Mouse (Mus musculus) gastrocnemius, postnatal 25 days (tissue): ENCODE data around the gene Aggf1. TPM values are rescaled to one million over a fixed set of nuclear protein-coding genes. Genes with fewer than 3 reads are reported as not detected.

Experiments
- DNase-seq: peaks from one replicate; pipeline ENCODE4 v3.0.0; 2022
- total RNA-seq, 2 experiments: library from RNA; stranded (reverse); gene quantifications; 1 replicate in 1 of 2; 2 replicates in 1 of 2; pipeline ENCODE4 v1.2.3; 2021

Gene Aggf1
- total RNA-seq, 2 experiments from 2014 or later = 16.2 to 16.5 TPM

DNA sequence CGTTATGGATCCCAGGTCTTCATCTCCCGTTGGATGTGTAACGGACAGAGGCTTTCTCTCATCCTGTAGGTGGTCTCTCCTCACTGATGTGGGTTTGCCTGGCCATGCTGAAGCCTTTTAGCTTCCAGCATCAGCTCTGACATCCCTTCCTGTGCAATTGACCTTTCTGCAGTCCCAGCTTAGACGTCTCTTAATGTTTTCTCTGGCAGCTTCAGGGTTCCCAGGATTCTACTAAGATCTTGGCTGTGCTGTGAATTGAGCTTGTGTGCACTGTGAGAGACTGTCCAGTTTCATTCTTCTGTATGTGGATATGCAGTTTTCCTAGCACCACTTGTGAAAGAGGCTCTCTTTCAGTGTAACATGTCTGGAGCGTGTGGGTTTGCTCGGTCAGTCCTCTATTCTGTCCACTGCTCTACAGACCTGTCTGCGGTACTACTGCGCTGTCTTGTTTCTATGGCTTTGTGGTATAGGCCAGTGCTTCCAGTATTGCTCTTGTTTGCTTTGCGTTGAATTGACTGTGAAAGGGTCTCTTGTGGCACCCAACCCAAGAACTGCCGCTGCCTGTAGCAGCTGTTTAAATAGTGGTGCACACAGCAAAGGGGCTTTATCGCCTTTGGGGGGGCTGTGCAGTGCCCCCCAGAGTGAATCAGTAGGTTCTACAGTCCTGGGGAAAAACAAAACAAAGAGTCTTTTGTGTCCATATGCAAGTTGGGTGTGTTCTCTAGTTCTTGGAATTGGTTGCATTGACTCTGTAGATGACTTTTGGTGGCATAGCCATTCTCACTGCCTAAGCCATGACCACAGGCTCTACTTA is 42.9 kb downstream of the Aggf1 start:
- no peak for DNase-seq

DNA sequence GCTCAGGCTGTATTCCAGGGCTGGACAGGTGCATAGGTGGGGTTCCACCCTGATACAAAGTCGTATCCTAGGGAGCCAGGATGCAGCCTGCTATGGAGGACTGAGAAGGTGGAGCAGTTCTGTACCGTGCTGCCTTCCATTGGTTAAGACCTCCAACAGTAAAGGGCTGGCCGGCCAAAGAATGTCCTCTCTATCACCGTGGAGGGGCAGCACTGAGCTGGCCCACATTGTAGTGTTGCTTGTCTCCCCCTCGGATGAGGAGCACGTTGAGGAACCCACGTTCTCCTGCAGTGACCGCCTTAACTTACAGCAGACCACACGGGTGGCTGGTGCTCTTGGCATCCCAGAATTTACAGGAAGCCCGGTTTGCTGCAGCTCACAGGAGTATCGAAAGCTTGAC is 44.6 kb downstream of the Aggf1 start:
- DNase-seq = no peak

DNA sequence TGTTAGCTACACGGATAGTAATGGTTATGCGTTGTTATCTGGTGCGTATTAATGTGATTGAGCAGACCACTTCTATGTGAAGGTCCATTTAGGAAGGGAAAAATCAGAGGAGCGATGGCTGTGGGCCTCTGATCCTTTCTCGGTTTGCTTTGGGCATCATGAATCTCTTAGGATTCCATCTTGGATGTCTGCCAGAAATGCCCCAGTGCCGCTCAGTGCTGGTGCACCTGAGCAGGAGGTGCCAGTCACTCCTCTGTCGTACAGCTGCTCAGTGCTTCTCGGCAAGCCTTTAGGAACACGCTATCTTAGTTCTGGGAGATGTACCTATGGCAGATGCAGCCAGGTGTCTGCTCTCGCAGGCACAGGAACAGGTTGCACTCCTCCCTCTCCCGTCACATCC is 46.4 kb downstream of the Aggf1 start:
- no peak for DNase-seq

DNA sequence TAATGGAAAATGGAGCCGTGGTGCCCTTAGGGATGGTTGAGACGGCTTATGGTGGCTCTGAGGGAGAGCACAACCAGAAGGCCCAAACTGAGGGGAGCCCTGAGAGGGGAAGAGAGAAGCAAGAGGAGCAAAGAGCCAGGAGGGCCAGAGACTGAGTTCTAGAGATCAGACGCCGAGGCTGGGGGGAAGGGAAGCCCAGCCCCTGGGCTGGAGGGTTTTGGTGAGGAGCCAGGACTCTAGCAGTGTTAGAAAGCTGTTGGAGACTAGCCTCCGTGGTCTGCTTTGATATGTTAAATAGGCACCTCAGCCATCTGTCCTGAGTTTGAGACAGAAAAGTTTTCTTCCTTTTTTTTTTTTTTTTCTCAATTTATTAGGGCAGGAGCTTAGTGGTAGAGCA is 47.8 kb downstream of the Aggf1 start:
- no peak for DNase-seq

DNA sequence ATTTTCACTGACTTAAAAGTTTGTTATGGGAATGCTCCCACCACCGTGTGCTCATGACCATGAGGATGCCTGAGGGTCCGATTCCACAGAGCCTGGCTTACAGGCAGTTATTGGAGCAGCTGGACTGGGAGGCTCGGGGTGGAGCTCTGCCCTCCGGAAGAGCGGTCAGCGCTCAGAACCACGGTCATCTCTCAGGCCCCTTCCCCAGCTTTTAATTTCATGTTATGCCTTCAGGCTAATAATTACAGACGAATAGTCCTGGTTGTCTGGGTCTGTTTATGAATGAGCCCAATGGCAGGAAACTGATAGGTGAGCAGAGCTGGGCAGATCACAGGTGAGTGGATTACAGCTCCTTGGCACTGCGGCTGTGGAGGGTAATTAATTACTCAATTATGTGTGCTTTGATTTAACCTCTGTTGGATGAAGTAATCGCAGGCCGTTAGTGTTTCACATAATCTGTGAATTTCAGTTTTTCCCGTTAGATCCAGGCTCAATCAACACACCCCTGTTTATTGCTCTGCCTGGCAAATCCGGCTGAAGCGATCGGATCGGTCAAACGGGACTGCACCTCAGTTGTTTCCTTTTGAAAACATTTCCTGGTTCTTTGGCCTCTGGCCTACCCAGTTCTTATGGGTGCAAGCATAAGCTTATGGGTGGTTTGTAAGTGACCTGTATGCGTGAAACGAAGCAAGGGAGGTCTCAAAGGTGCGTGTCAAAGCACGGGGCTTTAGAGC is 48.4 kb downstream of the Aggf1 start:
- DNase-seq = no peak

DNA sequence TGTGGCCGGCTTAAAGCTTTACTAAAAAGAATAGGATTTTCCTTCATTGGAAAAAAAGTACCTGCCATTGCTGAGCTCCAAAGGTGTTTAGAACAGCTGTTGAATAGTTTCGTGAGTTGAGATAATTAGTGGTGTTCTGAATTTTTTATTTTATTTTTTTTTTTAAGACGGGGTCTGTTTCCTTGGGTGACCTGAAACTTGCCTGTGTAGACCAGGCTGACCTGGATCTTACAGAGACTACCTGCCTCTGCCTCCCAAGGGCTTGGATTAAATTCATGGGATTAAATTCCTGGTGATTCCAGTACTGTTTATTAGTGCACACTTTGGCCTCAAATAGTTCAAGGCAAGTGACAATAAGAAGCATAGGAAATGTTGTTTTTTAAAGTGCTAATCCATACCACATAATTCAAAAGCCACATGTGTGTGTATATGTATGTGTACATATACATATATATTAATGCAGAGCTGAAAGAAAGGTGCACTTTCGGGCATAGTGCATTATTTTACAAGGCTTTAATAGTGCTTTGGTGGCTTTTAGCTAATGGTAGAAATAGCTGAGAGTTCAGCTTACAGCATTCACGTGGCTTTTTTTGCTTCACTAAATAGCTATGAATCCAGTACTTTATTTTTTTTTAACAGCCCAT is 49.1 kb downstream of the Aggf1 start:
- DNase-seq = no peak

DNA sequence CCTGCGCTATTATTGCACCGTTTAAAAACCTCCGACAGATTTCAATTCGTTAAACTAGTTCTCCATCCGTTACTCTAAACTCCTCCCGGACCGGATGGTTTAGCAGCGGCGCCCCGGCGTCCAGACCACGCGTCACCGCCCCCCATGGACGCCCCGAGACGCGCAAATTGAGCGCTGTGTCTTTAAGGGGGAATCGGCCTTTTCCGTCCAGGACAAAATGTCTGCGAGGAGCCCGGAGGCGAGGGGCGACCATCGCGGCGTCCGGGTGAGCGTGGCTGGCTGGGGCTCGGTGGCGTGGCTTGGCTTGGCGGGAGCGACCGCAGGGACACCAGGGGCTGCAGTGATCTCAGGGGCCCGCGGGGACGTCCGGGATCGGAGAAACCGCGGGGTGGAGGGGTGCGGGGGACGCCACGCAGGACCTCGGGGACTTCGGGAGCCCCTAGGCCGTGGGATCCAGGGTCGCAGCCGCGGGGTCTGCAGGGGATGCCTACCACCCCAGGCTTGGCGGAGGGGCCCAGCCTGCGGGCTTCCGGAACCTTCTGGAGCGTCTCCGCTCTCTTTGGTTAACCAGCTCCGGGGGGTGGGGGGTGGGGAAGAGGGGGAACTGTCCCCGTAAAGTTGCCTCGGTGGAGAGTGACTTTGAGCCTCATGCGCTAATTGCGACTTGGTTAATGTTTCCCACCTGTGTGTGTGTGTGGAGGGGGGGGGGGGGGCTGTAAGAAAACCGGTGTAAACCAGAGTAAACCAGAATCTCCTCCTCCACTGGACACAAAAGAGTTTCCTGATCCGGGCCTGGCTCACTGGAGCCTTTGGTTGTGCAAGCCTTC is 49.9 kb downstream of the Aggf1 start:
- DNase-seq = peak; percentile 61

DNA sequence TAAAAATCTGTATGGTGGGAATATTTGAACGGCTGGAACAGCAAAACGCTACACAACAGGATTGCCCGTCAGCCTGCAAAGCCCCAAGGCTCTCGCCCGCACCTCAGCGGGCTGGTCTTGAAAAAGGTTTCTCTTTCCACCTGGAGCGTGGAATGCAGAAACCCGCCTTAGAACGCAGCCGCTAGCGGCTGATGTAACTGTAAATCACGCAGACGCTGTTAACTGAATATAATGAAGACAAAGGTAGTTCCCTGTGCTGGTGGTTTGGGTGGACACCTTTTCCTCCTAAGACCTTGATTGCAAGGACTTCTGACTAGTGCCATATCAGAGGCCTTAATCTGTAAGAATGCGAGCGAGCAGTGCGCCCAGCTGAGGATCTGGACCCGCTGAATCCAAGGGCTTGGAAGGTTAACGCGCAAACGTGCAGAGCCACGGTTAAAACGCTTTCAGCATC is 50.5 kb downstream of the Aggf1 start:
- DNase-seq = no peak

DNA sequence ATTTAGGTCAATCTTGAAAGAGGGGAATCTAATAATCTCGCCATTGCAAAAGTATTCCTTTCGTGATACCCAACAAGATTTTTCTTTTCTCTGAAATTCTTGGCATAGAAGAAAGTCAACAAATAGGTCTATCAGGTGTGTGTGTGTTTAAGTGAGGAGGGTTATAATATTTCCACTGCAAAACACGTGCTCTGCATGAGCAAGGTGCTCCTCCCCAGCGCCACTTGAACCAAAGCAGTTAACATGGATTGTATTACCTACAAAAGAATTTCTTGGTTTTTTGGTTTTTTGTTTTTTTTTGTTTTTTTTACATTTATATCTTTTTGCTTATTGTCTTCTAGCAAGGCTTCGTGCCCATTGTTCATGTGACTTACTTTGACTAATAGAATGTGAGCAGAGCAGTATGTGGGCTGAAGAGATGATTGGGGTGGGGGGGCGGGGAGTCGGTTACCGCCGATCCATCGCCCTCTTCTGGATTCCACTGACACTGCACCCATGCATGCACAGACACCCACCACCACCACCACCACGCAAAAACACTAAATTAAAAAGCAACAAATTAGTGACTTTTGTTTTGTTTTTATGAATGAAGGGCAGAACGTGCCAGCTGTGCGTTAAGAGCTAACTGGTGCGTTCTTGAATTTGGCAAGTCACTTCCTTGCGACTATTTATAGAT is 51.1 kb downstream of the Aggf1 start:
- DNase-seq = peak; percentile 10

DNA sequence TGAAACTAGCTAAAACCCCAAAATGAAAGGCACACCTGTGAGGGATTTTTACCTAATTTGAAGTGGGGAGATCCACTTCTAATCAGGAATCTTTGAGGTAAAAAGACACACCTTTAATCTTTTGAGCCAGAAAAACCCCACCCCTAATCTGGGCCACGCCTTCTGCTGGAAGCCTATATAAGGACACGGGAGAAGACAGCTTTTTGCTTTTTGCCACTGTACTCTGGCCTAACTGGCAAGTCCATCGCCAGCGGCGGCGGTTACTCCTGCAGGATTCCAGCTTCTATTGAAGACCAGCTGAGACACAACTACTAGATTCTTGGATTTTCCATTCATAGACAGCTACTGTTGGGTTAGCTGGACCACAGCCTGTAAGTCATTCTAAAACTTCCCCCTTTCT is 51.8 kb downstream of the Aggf1 start, which contains the start of gene Zbed3:
Gene Zbed3, plus strand, starts transcription at position 213 of the 400 bp plus-strand sequence.
- no peak for DNase-seq

DNA sequence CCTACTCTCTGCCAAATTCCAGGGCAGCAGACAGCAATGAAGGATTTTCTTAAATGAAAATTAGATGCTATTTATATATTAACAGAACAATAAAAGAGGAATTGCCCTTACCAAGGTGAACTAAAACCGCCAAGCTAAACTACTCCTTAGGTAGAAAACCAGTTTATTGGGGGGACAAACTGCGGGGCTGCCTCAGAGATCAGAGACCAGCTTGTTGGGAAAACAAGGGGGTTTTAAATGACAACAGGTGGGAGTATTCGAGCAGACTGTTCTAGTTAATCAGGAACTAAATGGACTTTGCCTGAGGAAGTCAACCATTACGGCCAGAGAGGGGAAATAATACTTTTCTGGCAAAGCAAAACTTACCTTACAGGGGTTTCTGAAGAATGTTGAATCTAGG is 54.7 kb downstream of the Aggf1 start:
- DNase-seq = no peak

DNA sequence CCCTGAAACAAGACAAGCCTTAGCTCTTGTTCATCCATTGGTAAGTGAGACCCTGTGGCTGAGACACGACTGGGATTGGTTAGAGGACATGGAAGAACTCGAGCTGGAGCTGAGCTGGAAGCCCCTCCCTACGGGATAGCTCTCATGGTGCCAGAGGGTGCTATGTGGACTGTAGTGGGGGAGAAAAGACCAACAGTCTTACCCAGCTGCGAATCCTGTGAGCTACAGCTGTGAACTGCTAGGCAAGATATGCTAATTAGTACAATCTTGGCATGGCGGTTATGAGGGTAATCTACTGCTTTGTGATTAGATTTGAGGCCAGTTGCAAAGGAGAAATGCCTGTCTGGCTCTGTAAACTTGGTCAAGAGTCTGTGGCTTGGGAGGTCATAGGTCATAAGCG is 56.0 kb downstream of the Aggf1 start:
- no peak for DNase-seq

DNA sequence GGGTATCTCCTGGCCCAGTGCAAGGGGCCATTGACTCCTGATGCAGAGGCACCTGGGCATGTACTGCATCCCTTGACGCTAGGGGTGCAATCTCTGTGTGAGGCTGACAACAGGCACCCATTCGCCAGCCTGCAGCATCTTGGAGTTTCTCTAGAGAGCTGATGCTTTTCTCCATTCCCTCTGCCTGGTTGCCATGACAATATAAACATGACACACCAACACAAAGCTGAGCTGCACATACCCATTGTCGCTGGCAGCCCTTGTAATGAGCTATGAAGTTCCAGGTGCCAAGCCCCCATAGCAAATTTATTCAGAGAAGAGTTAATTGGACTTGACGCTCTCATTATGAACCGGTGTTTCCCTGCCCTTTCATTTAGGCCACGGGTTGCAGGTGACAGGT is 63.1 kb downstream of the Aggf1 start:
- DNase-seq = no peak

DNA sequence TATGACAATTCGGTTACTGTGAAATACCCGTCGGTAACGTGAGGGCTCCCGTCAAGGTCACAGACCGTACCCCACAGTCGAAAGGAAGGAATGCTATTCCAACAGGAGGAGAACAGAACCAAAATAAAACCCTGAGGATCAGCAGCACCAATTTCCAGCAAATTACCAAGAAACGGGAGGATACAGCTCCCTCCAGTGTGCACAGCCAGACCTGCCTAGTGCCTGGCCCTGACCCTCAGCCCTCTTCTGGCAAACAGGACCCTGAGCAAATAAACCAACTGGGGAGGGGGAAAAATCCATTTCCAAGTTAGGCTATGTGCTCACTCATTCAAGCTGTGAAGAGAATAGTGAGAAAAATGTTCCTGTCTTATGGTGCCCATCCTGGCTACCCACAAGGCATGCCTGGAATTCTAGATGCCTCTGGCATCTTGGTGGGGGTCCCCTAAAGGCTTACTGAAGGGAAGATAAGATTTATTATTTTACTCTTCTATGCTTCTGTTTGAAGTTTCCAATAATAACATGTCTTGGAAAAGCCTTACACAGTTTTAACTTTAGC is 68.0 kb downstream of the Aggf1 start:
- DNase-seq = no peak

DNA sequence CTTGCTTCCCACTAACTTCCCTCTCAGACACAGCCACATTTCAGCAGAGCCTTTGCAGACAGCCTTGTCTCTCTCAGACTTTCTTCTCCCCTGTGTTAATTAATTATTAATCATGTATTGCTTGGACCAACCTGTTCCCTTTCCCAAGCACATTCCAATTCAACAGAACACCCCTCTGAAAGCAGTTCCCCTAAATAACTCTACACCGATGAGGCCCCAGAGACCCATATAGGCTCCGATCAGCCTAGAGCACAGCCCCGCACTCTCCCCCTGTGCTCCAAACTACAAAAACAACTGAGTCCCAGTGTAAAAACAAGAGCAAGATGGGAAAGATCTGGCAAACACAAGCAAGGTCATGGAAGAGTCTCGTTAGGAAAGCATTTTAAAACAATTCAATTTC is 68.6 kb downstream of the Aggf1 start:
- DNase-seq = no peak

Other genes with a start within 250 kb of the Aggf1 start
- gene Pde8b, start 125.0 kb downstream of the Aggf1 start, total RNA-seq = 1 to 10 TPM; 2.5 TPM
- gene Zbed3, start 51.7 kb downstream of the Aggf1 start, total RNA-seq = 1 to 10 TPM; 4.8 to 5.6 TPM
- not detected for gene Crhbp, start 69.6 kb upstream of the Aggf1 start, total RNA-seq
- 1 to 10 TPM; 1.1 to 1.4 TPM for gene S100z, start 103.4 kb upstream of the Aggf1 start, total RNA-seq
- under 1 TPM; 0.56 to 0.99 TPM for gene F2rl1, start 149.9 kb upstream of the Aggf1 start, total RNA-seq
- gene F2r, start 243.1 kb upstream of the Aggf1 start, total RNA-seq = 1 to 10 TPM; 6.1 to 7.9 TPM